8 mouse cellular contexts compared by ENCODE assay signal in genomic region chr5:148550393-148550792, GRCm38 (mm10). TPM values are rescaled to one million over a fixed set of nuclear protein-coding genes. Genes with fewer than 3 reads are reported as not detected.
DNase-seq lines count a peak whose midpoint lies in the region; ATAC-seq and TF ChIP-seq lines count a peak whose summit lies in the region.

No protein-coding gene starts in this region.

- WGBS in cerebellum, adult 2 months, result 0% methylated on average over 6 of the region's 6 CpGs
- WGBS in hindbrain, embryonic 10.5 days, result 1% methylated on average over 6 of the region's 6 CpGs
- 2% methylated on average over 6 of the region's 6 CpGs for WGBS in limb, embryonic 14.5 days
- under 1% methylated on average over 6 of the region's 6 CpGs for WGBS in midbrain, postnatal 0 days

- peak overlapping the region; percentile 28; the same call in 1 of the 2 replicates for H3K9ac ChIP-seq in limb, embryonic 14.5 days (ENCODE audit: low read depth, low read length, severe bottlenecking)
- peak overlapping the region; percentile 66 for H3K9ac ChIP-seq in midbrain, postnatal 0 days (replicated peaks; ENCODE audit: low read length, poor library complexity, severe bottlenecking)

- H3K4me2 ChIP-seq in limb, embryonic 14.5 days (replicated peaks; ENCODE audit: low read depth, low read length, severe bottlenecking), result peak overlapping the region; percentile 78
- peak overlapping the region; percentile 76 for H3K4me2 ChIP-seq in midbrain, postnatal 0 days (ENCODE audit: low read depth, low read length, poor library complexity, severe bottlenecking)

- H3K4me1 ChIP-seq in cerebellum, adult 2 months (ENCODE audit: control insufficient read depth, insufficient read depth, low read length), result peaks cover 13% of the 10 kb centered on the region; the same call in 1 of the 2 replicates
- peaks cover 5% of the 10 kb centered on the region; the same call in 1 of the 2 replicates for H3K4me1 ChIP-seq in cortical plate, adult 2 months (ENCODE audit: control insufficient read depth, insufficient read depth, low read length)
- peaks cover 72% of the 10 kb centered on the region for H3K4me1 ChIP-seq in hindbrain, embryonic 10.5 days (replicated peaks)
- peaks cover 29% of the 10 kb centered on the region for H3K4me1 ChIP-seq in limb, embryonic 14.5 days (ENCODE audit: control insufficient read depth, insufficient read depth, low read length)
- peaks cover 9% of the 10 kb centered on the region; the same call in 1 of the 2 replicates for H3K4me1 ChIP-seq in midbrain, postnatal 0 days (ENCODE audit: insufficient read depth, low read length)

- no peaks in the 10 kb centered on the region for H3K9me3 ChIP-seq in hindbrain, embryonic 10.5 days
- no peaks in the 10 kb centered on the region for H3K9me3 ChIP-seq in limb, embryonic 14.5 days (ENCODE audit: control insufficient read depth, low read length)
- H3K9me3 ChIP-seq in midbrain, postnatal 0 days (ENCODE audit: low read length), result no peaks in the 10 kb centered on the region

- ATAC-seq in limb, embryonic 14.5 days (ENCODE audit: low FRiP score, low read depth), result no peak
- no peak for ATAC-seq in midbrain, postnatal 0 days (ENCODE audit: low FRiP score)

- H3K27ac ChIP-seq in cerebellum, adult 2 months (ENCODE audit: insufficient read depth, low read length), result peak overlapping the region; percentile 56; the same call in 1 of the 2 replicates
- H3K27ac ChIP-seq in cortical plate, adult 2 months (ENCODE audit: insufficient read depth, low read length), result no peak overlapping the region
- H3K27ac ChIP-seq in hindbrain, embryonic 10.5 days, result no peak overlapping the region; the same call in 1 of the 2 replicates
- H3K27ac ChIP-seq in limb, embryonic 14.5 days (replicated peaks; ENCODE audit: low read depth, low read length), result no peak overlapping the region
- 0 out of 2 replicates have a peak overlapping the region, but pooled peaks have one; percentile 32 for H3K27ac ChIP-seq in midbrain, postnatal 0 days (ENCODE audit: low read depth, low read length)

- H3K4me3 ChIP-seq in cerebellum, adult 2 months (replicated peaks; ENCODE audit: insufficient read depth, low read depth, low read length), result peak overlapping the region; percentile 81
- H3K4me3 ChIP-seq in cortical plate, adult 2 months (ENCODE audit: insufficient read depth, low read length), result peak overlapping the region; percentile 90
- peak overlapping the region; percentile 78 for H3K4me3 ChIP-seq in hindbrain, embryonic 10.5 days
- peak overlapping the region; percentile 76 for H3K4me3 ChIP-seq in limb, embryonic 14.5 days (replicated peaks; ENCODE audit: low read length)
- H3K4me3 ChIP-seq in midbrain, postnatal 0 days (ENCODE audit: low read depth, low read length), result peak overlapping the region; percentile 58

- TF ChIP-seq CTCF in cerebellum, adult 2 months (IDR thresholded peaks at IDR 0.05; ENCODE audit: borderline replicate concordance, insufficient read depth, low read depth, low read length), result no peak
- TF ChIP-seq CTCF in cortical plate, adult 2 months (IDR thresholded peaks at IDR 0.05; ENCODE audit: extremely low read depth, insufficient read depth, low read length), result no peak
- TF ChIP-seq CTCF in midbrain, postnatal 0 days (IDR thresholded peaks at IDR 0.05), result peak; percentile 9; the same call in 1 of the 2 replicates

- TF ChIP-seq POLR2A in cerebellum, adult 2 months (IDR thresholded peaks at IDR 0.05; ENCODE audit: borderline replicate concordance, insufficient read depth, low read length), result 0 out of 2 replicates have a peak, but pooled peaks have one; percentile 15
- no peak for TF ChIP-seq POLR2A in cortical plate, adult 2 months (IDR thresholded peaks at IDR 0.05; ENCODE audit: extremely low read depth, insufficient read depth, low read length)
- TF ChIP-seq POLR2A in limb, embryonic 14.5 days (IDR thresholded peaks at IDR 0.05; ENCODE audit: borderline replicate concordance, extremely low read depth, insufficient read depth, insufficient read length), result no peak

- no peaks in the 10 kb centered on the region for H3K27me3 ChIP-seq in cerebellum, adult 2 months (ENCODE audit: control insufficient read depth, insufficient read depth, low read length)
- H3K27me3 ChIP-seq in hindbrain, embryonic 10.5 days (ENCODE audit: insufficient read depth, poor library complexity, severe bottlenecking), result peaks cover 14% of the 10 kb centered on the region
- H3K27me3 ChIP-seq in limb, embryonic 14.5 days (ENCODE audit: control insufficient read depth, insufficient read depth, low read length), result no peaks in the 10 kb centered on the region
- no peaks in the 10 kb centered on the region for H3K27me3 ChIP-seq in midbrain, postnatal 0 days (ENCODE audit: insufficient read depth, low read length)

- no peaks in the 10 kb centered on the region for H3K36me3 ChIP-seq in hindbrain, embryonic 10.5 days
- H3K36me3 ChIP-seq in limb, embryonic 14.5 days (ENCODE audit: control insufficient read depth, insufficient read depth, low read length), result no peaks in the 10 kb centered on the region
- no peaks in the 10 kb centered on the region for H3K36me3 ChIP-seq in midbrain, postnatal 0 days (ENCODE audit: insufficient read depth, low read length)

- DNase-seq in cerebellum, adult 2 months, result peak; percentile 43 to 52
- DNase-seq in cerebellum, postnatal 4 days (ENCODE audit: low spot score in 2 of 2), result no peak
- peak; percentile 36 for DNase-seq in A20 (ENCODE audit: low read depth, low spot score)
- DNase-seq in hindbrain, embryonic 10.5 days (ENCODE audit: low spot score), result peak; percentile 35
- peak; percentile 46 for DNase-seq in limb, embryonic 14.5 days (ENCODE audit: low spot score)
- peak; percentile 58 for DNase-seq in midbrain, postnatal 0 days (ENCODE audit: low spot score)
- DNase-seq in urinary bladder, postnatal 10 days (ENCODE audit: low spot score), result no peak

RNA-seq across cellular contexts. Expression of gene Ubl3, which starts 2.2 kb away (rescaled TPM):
- 182 and 202 TPM in 2 replicates for polyA plus RNA-seq in cerebellum, adult 2 months (2012; rRNA removed)
- 129 and 139 TPM in 2 replicates for polyA plus RNA-seq in cortical plate, adult 2 months (2012; rRNA removed)
- 60.8 and 71.8 TPM in 2 replicates for polyA plus RNA-seq in hindbrain, embryonic 10.5 days (2016; fragmentation: Nextera tagmentation; extraction: Ambion mirVana)
- 30.3 and 33.4 TPM in 2 replicates for polyA plus RNA-seq in limb, embryonic 14.5 days (2012; rRNA removed)
- 73.6 and 84.6 TPM in 2 replicates for polyA plus RNA-seq in limb, embryonic 14.5 days (2014; fragmentation: Nextera tagmentation; extraction: Ambion mirVana)
- total RNA-seq in midbrain, postnatal 0 days (2014; rRNA removed), result 126 and 128 TPM in 2 replicates
- 79.1 and 79.7 TPM in 2 replicates for polyA plus RNA-seq in midbrain, postnatal 0 days (2015; fragmentation: Nextera tagmentation; extraction: Ambion mirVana)

Comparison
In these comparisons a context has a peak if more than half of its experiments do, and no peak if none do; other contexts are left out.
1. DNase-seq: peak in cerebellum, adult 2 months (2 of 2), A20 (single experiment), hindbrain, embryonic 10.5 days (single experiment), limb, embryonic 14.5 days (single experiment) and midbrain, postnatal 0 days (single experiment); none in cerebellum, postnatal 4 days (0 of 2) and urinary bladder, postnatal 10 days (single experiment).
2. H3K27ac ChIP-seq: peak in cerebellum, adult 2 months (single experiment) and midbrain, postnatal 0 days (single experiment); none in cortical plate, adult 2 months (single experiment), hindbrain, embryonic 10.5 days (single experiment) and limb, embryonic 14.5 days (single experiment).
3. Peak in every context shown above with its lines, with median percentiles within 50 percentile points of each other: H3K4me3 ChIP-seq.